Mouse (Mus musculus) kidney, adult 2 months (tissue): Measurements from ENCODE around the gene Gamt. TPM values are rescaled to one million over a fixed set of nuclear protein-coding genes. Genes with fewer than 3 reads are reported as not detected.

Source experiments
- DNase-seq: peaks from one replicate; pipeline ENCODE4 v3.0.0; 2021
- H3K27ac ChIP-seq: fragments of 200-500 bp; 2 replicates; pipeline ENCODE4 v1.5.1; 2012; ENCODE audit warnings: low read depth, low read length, control low read depth, inconsistent platforms; ENCODE audit not compliant: insufficient read depth
- H3K27me3 ChIP-seq: fragments of 200-500 bp; replicated peaks from 2 replicates; pipeline ENCODE4 v1.6.1; 2012; ENCODE audit warnings: mild to moderate bottlenecking, moderate library complexity, low read length, inconsistent platforms; ENCODE audit not compliant: control insufficient read depth, insufficient read depth
- H3K36me3 ChIP-seq: fragments of 200-500 bp; 2 replicates; pipeline ENCODE4 v1.6.1; 2012; ENCODE audit warnings: mild to moderate bottlenecking, moderate library complexity, low read length, inconsistent platforms; ENCODE audit not compliant: control insufficient read depth, insufficient read depth
- H3K4me1 ChIP-seq: fragments of 200-500 bp; 2 replicates; pipeline ENCODE4 v1.6.1; 2011; ENCODE audit warnings: low read length; ENCODE audit not compliant: control insufficient read depth, insufficient read depth
- H3K4me3 ChIP-seq: fragments of 200-500 bp; 2 replicates; pipeline ENCODE4 v1.5.1; 2011; ENCODE audit warnings: mild to moderate bottlenecking, low read depth, low read length, control low read depth; ENCODE audit not compliant: insufficient read depth
- CTCF ChIP-seq: fragments of 200-500 bp; conservative IDR thresholded peaks from 2 replicates; pipeline ENCODE4 v1.5.1; 2011; ENCODE audit warnings: low read depth, mild to moderate bottlenecking, control low read depth, low read length, moderate library complexity, mixed read lengths; ENCODE audit not compliant: insufficient read depth, insufficient read length
- POLR2A ChIP-seq: fragments of 200-500 bp; IDR thresholded peaks from one replicate; pipeline ENCODE4 v1.6.1; 2011; ENCODE audit warnings: low read depth, low read length, control low read depth
- WGBS: fragments of 180-500 bp; shearing (Covaris S2); methylation state at CpG from one replicate; pipeline ENCODE4 v1.1.7; 2018; 5-methylcytosine and 5-hydroxymethylcytosine counted together
- polyA plus RNA-seq: library from polyadenylated mRNA; depleted of rRNA; stranded (reverse); fragments of >200 nt; gene quantifications from 2 replicates; pipeline ENCODE4 v1.2.3, GENCODE M21; 2012

Gene Gamt
- polyA plus RNA-seq, 1 experiment = 66.7 TPM

DNA sequence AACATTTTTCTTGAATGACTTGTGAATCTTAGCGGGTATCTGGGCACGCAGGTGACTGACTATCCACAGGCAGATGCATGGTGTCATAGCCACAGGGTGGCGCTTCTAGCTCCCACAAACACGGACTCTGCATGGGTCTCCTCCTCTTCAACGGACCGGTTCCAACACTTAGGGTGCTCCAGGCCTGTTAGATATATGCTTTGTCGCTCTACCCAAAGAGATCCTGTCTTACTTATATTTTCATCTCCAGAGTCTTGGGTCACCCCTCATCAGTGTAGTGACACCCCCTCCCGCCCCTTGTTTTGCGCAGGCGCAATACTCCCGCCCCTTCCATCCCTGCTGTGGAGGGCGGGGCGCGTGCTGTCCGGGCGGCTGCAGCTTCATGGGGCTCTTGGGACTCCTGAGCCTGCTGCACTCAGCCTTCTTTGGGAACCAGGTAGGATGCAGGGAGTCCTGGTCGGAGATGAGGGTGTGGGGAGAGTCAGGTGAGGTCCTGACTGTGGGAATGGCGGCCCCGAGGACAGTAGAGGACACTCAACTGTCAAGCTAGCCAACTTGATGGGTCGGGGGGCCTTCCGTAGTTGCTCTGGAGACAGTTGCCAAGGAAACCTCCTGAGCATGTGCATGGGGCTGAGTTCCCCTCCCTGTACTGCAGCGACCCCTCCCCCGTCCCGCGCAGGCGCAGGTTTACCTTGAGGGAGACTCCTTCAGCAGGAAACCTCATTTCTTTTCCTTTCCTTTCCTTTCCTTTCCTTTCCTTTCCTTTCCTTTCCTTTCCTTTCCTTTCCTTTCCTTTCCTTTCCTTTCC is 35.0 kb upstream of the Gamt start, which contains the start of gene Apc2:
TSS of gene Apc2 (plus strand) at position 360 of the 808 bp plus-strand sequence.
- H3K4me3 ChIP-seq = peak within 1 kb of the TSS; percentile 55
- TF ChIP-seq POLR2A (no peak), CTCF (peak; percentile 83)
- no peaks in the 10 kb centered on the region for H3K27me3 ChIP-seq
- H3K4me1 ChIP-seq = no peaks in the 10 kb centered on the region; the same call in 1 of the 2 replicates
- WGBS = 3% methylated on average over 26 of the region's 26 CpGs
- H3K27ac ChIP-seq = no peak within 1 kb of the TSS
- H3K36me3 ChIP-seq = no peaks in the 10 kb centered on the region
- DNase-seq = peak; percentile 83

DNA sequence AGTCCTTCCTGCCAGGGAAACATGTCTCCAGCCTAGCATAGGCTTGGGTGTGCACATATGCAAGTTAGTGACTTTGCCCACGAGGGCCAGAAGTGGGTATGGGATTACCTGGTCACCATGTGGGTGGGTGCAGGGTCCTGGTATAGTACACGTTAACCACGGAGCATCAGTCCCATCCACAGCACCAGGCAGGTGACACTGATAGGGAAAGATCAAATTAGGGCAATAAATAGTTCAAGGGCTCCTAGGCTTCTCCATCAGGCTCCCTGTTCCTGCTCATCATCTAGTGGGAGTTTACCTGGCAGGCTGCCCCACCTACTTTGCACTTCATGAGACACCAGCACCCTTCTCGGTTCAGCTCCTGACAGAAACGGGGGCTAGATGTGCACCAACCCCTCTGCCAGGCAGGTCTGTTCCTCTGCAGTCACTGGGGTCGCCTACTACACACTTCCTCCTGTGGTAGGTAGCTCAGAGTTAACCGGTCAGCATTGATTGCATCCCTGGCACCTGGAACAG is 34.0 kb upstream of the Gamt start:
- H3K27ac ChIP-seq = no peak overlapping the region
- DNase-seq = no peak

DNA sequence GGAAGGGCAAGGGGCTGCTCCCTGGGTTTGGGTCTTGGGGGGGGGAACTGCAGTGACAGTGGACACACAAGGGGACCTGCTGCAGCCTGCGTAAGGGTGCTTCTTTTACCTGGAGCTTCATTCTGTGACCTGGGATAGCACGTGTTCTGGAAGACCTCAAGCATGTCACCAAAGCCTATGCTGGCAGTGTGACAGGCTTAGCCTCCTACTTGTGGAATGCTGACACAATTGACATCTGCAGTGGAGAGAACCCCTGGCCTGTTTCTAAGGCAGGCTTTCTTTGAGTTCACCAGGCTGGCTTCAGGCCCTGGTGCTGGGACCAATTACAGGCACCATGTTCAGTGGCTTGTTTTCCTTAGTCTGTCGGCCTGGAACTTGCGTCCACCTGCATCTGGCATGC is 33.5 kb upstream of the Gamt start:
- TF ChIP-seq CTCF (no peak), POLR2A (no peak)
- H3K27ac ChIP-seq = no peak overlapping the region
- no peaks in the 10 kb centered on the region; the same call in 1 of the 2 replicates for H3K4me1 ChIP-seq
- no peak for DNase-seq
- no peaks in the 10 kb centered on the region for H3K36me3 ChIP-seq
- H3K4me3 ChIP-seq = no peak overlapping the region
- no peaks in the 10 kb centered on the region for H3K27me3 ChIP-seq
- WGBS = 62% methylated on average over 4 of the region's 4 CpGs

More for the DNA sequence above, 34.0 kb upstream of the Gamt start:
- Histone ChIP-seq H3K36me3 (no peaks in the 10 kb centered on the region), H3K4me3 (no peak overlapping the region), H3K4me1 (no peaks in the 10 kb centered on the region; the same call in 1 of the 2 replicates), H3K27me3 (no peaks in the 10 kb centered on the region)
- TF ChIP-seq POLR2A = no peak
- no peak for TF ChIP-seq CTCF
- 59% methylated on average over 7 of the region's 7 CpGs for WGBS

DNA sequence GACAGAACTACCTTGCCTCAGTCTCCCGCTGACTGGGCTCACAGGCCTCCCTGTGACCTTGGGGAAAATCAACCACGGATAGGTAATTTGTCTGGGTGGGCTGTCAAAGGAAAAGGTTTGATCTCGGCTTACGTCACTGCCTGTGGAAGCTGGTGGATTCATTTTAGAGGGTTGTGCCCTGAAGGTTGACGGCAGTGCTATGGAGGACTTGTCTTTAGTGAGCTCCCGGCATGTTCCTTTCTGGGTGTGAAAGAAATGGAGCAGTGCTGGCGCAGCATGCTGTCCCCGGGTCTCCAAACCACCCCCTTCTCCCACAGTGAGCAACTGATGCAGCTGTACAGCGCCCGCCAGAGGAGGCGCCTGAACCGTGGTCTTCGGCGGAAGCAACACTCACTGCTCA is 32.5 kb upstream of the Gamt start:
- H3K4me3 ChIP-seq = peak overlapping the region; percentile 91
- WGBS = 23% methylated on average over 14 of the region's 14 CpGs
- no peaks in the 10 kb centered on the region; the same call in 1 of the 2 replicates for H3K4me1 ChIP-seq
- TF ChIP-seq POLR2A = no peak
- no peak for TF ChIP-seq CTCF
- no peaks in the 10 kb centered on the region for H3K27me3 ChIP-seq
- no peak overlapping the region for H3K27ac ChIP-seq
- no peak for DNase-seq
- no peaks in the 10 kb centered on the region for H3K36me3 ChIP-seq

DNA sequence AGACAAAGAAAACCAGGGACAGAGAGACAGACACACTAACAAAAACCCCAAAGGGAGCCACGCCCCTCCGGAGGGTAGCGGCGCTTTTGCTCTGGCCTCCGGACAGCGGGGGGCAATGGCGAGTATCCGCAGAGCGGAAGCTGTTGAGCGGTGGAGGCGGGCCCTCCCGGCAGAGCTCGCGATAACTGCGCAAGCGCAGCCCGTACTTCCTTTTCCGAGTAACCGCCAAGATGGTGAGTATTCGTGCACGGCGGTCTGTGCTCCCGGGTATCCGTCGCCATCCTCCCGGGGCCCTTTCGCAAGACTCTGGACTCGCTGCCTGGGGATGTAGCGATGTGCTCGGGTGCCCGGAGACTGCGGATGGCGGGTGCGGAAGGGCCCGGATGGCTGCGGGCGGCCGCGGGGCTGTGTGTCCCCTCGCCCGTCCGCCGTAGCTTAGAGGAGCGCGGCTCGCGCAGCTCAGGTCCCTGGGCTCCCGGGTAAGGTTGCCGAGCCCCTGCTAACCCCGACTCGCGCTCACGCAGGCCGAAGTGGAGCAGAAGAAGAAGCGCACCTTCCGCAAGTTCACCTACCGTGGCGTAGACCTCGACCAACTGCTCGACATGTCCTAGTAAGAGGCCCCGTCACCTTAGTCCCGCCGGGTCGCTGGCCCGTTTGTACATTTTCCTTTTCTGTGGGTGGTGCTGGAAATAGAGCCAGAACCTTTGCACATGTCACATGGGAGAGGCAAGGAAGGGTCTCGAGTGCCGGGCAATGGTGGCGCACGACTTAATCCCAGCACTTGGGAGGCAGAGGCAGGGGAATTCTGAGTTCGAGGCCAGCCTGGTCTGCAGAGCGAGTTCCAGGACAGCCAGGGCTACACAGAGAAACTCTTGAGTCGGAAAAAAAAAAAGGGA is 31.7 kb upstream of the Gamt start, which contains the start of gene Rps15:
TSS of gene Rps15 (plus strand) at position 203 of the 896 bp plus-strand sequence.
- DNase-seq = peak; percentile 96
- WGBS = under 1% methylated on average over 72 of the region's 72 CpGs
- no peaks in the 10 kb centered on the region for H3K27me3 ChIP-seq
- peak within 1 kb of the TSS; percentile 91 for H3K4me3 ChIP-seq
- no peaks in the 10 kb centered on the region; the same call in 1 of the 2 replicates for H3K4me1 ChIP-seq
- peak; percentile 95 for TF ChIP-seq POLR2A
- peak; percentile 72 for TF ChIP-seq CTCF
- H3K36me3 ChIP-seq = no peaks in the 10 kb centered on the region
- peak within 1 kb of the TSS; percentile 67 for H3K27ac ChIP-seq

DNA sequence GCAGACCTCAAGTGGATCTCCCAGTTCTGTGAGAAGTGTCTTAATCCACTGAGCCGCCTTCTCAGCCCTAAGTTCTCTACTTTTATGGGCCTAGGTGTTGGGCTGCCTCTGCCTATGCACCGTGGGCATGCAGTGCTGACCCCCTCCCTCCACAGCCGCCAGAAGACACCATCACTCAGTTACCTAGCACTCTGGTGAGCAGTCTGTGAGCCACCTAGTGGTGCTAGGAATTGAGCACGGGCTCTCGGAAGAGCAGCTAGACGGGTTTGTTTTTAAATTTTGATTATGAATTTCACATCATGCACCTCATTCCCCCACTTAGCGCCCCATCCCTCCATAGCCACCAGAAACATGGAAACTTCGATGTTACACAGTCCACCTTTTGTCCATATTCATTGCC is 27.8 kb upstream of the Gamt start:
- Histone ChIP-seq H3K4me3 (no peak overlapping the region), H3K4me1 (no peaks in the 10 kb centered on the region; the same call in 1 of the 2 replicates), H3K27ac (no peak overlapping the region), H3K27me3 (no peaks in the 10 kb centered on the region), H3K36me3 (peaks cover 11% of the 10 kb centered on the region)
- TF ChIP-seq CTCF = peak; percentile 38
- TF ChIP-seq POLR2A = no peak
- 58% methylated on average over 8 of the region's 8 CpGs for WGBS
- DNase-seq = no peak
